Mouse (Mus musculus): ENCODE data around the gene Dimt1.
"Not testable (repeated sequence)": the region's sequence is repeated elsewhere in the genome, so short reads cannot be mapped to it uniquely, and the experiment has no call there.

GRCm38 (mm10) chr13:106905154-106905553 lies 41.8 kb upstream of the Dimt1 start:
- not testable (repeated sequence) for TF ChIP-seq CTCF (conservative IDR thresholded peaks at IDR 0.05; ENCODE audit: insufficient read depth, insufficient read length, low read depth, low read length); POLR2A (IDR thresholded peaks at IDR 0.05; ENCODE audit: low read depth, low read length)
